Mouse (Mus musculus) brain, embryonic 14.5 days (tissue): Measurements from ENCODE around the gene Adh5. TPM values are rescaled to one million over a fixed set of nuclear protein-coding genes. Genes with fewer than 3 reads are reported as not detected.

Experiments used
- DNase-seq: peaks from one replicate; pipeline ENCODE4 v3.0.0-alpha.2; 2011; ENCODE audit warnings: low read depth
- CTCF ChIP-seq: fragments of 200-500 bp; IDR thresholded peaks from 2 replicates; pipeline ENCODE4 v1.5.1; 2012; ENCODE audit warnings: inconsistent platforms, mild to moderate bottlenecking, moderate library complexity, borderline replicate concordance; ENCODE audit not compliant: insufficient read depth, insufficient read length; ENCODE audit errors: extremely low read depth
- POLR2A ChIP-seq: fragments of 200-500 bp; IDR thresholded peaks from 2 replicates; pipeline ENCODE4 v1.6.1; 2012; ENCODE audit warnings: mild to moderate bottlenecking, inconsistent platforms, borderline replicate concordance; ENCODE audit not compliant: poor library complexity, insufficient read depth, insufficient read length, severe bottlenecking; ENCODE audit errors: extremely low read depth
- polyA plus RNA-seq: library from polyadenylated mRNA; depleted of rRNA; stranded (reverse); fragments of >200 nt; gene quantifications from 2 replicates; pipeline ENCODE4 v1.2.3, GENCODE M21; 2012

The Adh5 gene
- polyA plus RNA-seq, 1 experiment, result 120 TPM

GRCm38 (mm10) chr3:138431835-138432234 lies 11.1 kb upstream of the Adh5 start:
- DNase-seq, result peak; percentile 79
- peak; percentile 26; the same call in 1 of the 2 replicates for TF ChIP-seq CTCF
- no peak for TF ChIP-seq POLR2A

- TF ChIP-seq POLR2A, result no peak
- TF ChIP-seq CTCF, result no peak
- no peak for DNase-seq
These were observed 4.2 kb upstream of the Adh5 start for GRCm38 (mm10) chr3:138438716-138439115.

GRCm38 (mm10) chr3:138442203-138442602 lies 690 bp upstream of the Adh5 start:
- no peak for TF ChIP-seq POLR2A
- TF ChIP-seq CTCF, result no peak
- no peak for DNase-seq

- DNase-seq, result no peak
- no peak for TF ChIP-seq POLR2A
- no peak for TF ChIP-seq CTCF
These were observed 525 bp downstream of the Adh5 start for GRCm38 (mm10) chr3:138443465-138443771.

- TF ChIP-seq CTCF (no peak), POLR2A (no peak)
- no peak for DNase-seq
These were observed 5.4 kb downstream of the Adh5 start for GRCm38 (mm10) chr3:138448077-138448860.

GRCm38 (mm10) chr3:138452169-138452568 lies 9.3 kb downstream of the Adh5 start:
- no peak for DNase-seq
- TF ChIP-seq POLR2A (no peak), CTCF (no peak)

GRCm38 (mm10) chr3:138454234-138454633 lies 11.3 kb downstream of the Adh5 start:
- no peak for DNase-seq
- TF ChIP-seq POLR2A (no peak), CTCF (no peak)

- TF ChIP-seq CTCF (no peak), POLR2A (no peak)
- DNase-seq, result no peak
These were observed 12.0 kb downstream of the Adh5 start for GRCm38 (mm10) chr3:138454711-138455435.

- no peak for TF ChIP-seq CTCF
- TF ChIP-seq POLR2A, result no peak
These were observed 15.5 kb downstream of the Adh5 start for GRCm38 (mm10) chr3:138458441-138458840.

GRCm38 (mm10) chr3:138460260-138460659 lies 17.4 kb downstream of the Adh5 start:
- no peak for TF ChIP-seq POLR2A
- TF ChIP-seq CTCF, result peak; percentile 37; the same call in 1 of the 2 replicates
- DNase-seq, result peak; percentile 27

More at GRCm38 (mm10) chr3:138458441-138458840, 15.5 kb downstream of the Adh5 start:
- no peak for DNase-seq

- no peak for TF ChIP-seq CTCF
- no peak for TF ChIP-seq POLR2A
These were observed 18.9 kb downstream of the Adh5 start for GRCm38 (mm10) chr3:138461832-138462231.

More at GRCm38 (mm10) chr3:138461832-138462231, 18.9 kb downstream of the Adh5 start:
- peak; percentile 9 for DNase-seq
